Mouse (Mus musculus): ENCODE data around the gene Guca2a. TPM values are rescaled to one million over a fixed set of nuclear protein-coding genes. Genes with fewer than 3 reads are reported as not detected.

Gene Guca2a
- total and polyA plus RNA-seq, 2 experiments = 1.2 TPM; not detected in 1

DNA sequence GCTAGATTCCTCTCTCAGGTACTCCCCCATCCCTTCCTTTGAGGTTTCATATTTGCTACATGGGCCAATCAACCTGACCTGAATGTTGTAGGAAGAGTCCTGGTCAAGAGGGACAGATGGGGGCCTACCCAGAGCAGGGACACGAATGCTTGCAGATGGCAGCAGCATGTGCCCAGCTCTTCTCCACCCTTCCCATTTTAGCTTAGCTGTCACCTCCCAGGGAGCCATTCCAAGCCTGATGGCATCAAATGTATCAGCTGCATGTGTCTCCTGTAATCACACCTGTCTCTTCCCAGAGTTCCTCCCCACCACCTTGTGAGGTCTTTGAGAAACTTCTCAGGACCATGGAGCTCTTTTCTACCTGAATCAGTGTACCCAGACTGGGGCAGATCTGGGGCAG, 19.5 kb downstream of the Guca2a start:
- WGBS = 75% methylated on average over 1 of the region's 1 CpGs
- DNase-seq (ENCODE audit: extremely low read depth, low read depth, low spot score) = no peak
- Histone ChIP-seq H3K79me2 (ENCODE audit: control insufficient read depth, insufficient read depth, low read length) (no peaks in the 10 kb centered on the region), H3K27me3 (ENCODE audit: control insufficient read depth, insufficient read depth, low read length) (no peaks in the 10 kb centered on the region), H3K4me3 (ENCODE audit: insufficient read depth, low read depth, low read length) (no peak overlapping the region), H3K36me3 (ENCODE audit: control insufficient read depth, insufficient read depth, low read length) (no peaks in the 10 kb centered on the region), H3K4me1 (ENCODE audit: control insufficient read depth, insufficient read depth, low read length) (no peaks in the 10 kb centered on the region), H3K27ac (replicated peaks; ENCODE audit: insufficient read depth, low read depth, low read length) (no peak overlapping the region), H3K9ac (ENCODE audit: low read depth, low read length) (no peak overlapping the region)
- no peak for TF ChIP-seq CTCF (IDR thresholded peaks at IDR 0.05; ENCODE audit: low read depth, low read length)
- TF ChIP-seq POLR2A (IDR thresholded peaks at IDR 0.05; ENCODE audit: extremely low read depth, insufficient read depth, low read length) = no peak

DNA sequence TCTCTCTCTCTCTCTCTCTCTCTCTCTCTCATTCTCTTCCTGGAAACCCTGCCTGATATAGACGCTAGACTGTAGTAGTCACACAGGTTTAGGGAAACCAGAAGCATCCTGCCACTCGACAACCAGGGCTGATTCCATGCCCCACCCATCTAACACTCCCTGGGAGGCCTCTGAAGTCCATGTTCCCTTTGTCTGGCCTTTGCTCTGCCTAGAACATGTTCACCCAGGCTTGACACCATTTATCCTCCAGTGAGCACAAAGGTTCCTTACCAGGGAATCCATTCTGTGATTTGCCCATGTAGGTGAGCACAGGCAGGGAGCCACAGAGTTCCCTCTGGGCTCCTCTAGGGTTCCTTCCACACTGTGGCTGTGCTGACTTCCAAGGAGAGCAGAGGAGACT, 20.7 kb downstream of the Guca2a start:
- H3K79me2 ChIP-seq (ENCODE audit: control insufficient read depth, insufficient read depth, low read length) = no peaks in the 10 kb centered on the region
- H3K4me3 ChIP-seq (ENCODE audit: insufficient read depth, low read depth, low read length) = no peak overlapping the region
- no peak overlapping the region for H3K9ac ChIP-seq (ENCODE audit: low read depth, low read length)
- no peak for DNase-seq (ENCODE audit: extremely low read depth, low read depth, low spot score)
- no peaks in the 10 kb centered on the region for H3K4me1 ChIP-seq (ENCODE audit: control insufficient read depth, insufficient read depth, low read length)
- 69% methylated on average over 2 of the region's 2 CpGs for WGBS
- H3K27ac ChIP-seq (replicated peaks; ENCODE audit: insufficient read depth, low read depth, low read length) = no peak overlapping the region
- TF ChIP-seq CTCF (IDR thresholded peaks at IDR 0.05; ENCODE audit: low read depth, low read length) (no peak), POLR2A (IDR thresholded peaks at IDR 0.05; ENCODE audit: extremely low read depth, insufficient read depth, low read length) (no peak)
- no peaks in the 10 kb centered on the region for H3K27me3 ChIP-seq (ENCODE audit: control insufficient read depth, insufficient read depth, low read length)
- H3K36me3 ChIP-seq (ENCODE audit: control insufficient read depth, insufficient read depth, low read length) = no peaks in the 10 kb centered on the region

- Histone ChIP-seq H3K36me3 (ENCODE audit: control insufficient read depth, insufficient read depth, low read length) (no peaks in the 10 kb centered on the region), H3K27me3 (ENCODE audit: control insufficient read depth, insufficient read depth, low read length) (no peaks in the 10 kb centered on the region), H3K79me2 (ENCODE audit: control insufficient read depth, insufficient read depth, low read length) (no peaks in the 10 kb centered on the region), H3K9ac (ENCODE audit: low read depth, low read length) (no peak within 1 kb of the TSS), H3K4me3 (ENCODE audit: insufficient read depth, low read depth, low read length) (no peak within 1 kb of the TSS), H3K4me1 (ENCODE audit: control insufficient read depth, insufficient read depth, low read length) (no peaks in the 10 kb centered on the region), H3K27ac (replicated peaks; ENCODE audit: insufficient read depth, low read depth, low read length) (no peak within 1 kb of the TSS)
- TF ChIP-seq POLR2A (IDR thresholded peaks at IDR 0.05; ENCODE audit: extremely low read depth, insufficient read depth, low read length) (no peak), CTCF (IDR thresholded peaks at IDR 0.05; ENCODE audit: low read depth, low read length) (no peak)
- 76% methylated on average over 4 of the region's 4 CpGs for WGBS
- no peak for DNase-seq (ENCODE audit: extremely low read depth, low read depth, low spot score)
Observed at GRCm38 (mm10) chr4:119658731-119659130, 21.2 kb downstream of the Guca2a start, which contains the start of gene Guca2b. Gene Guca2b (minus strand): TSS chr4:119658954.

GRCm38 (mm10) chr4:119660007-119660406, 22.5 kb downstream of the Guca2a start:
- 88% methylated on average over 8 of the region's 8 CpGs for WGBS
- Histone ChIP-seq H3K36me3 (ENCODE audit: control insufficient read depth, insufficient read depth, low read length) (no peaks in the 10 kb centered on the region), H3K27me3 (ENCODE audit: control insufficient read depth, insufficient read depth, low read length) (no peaks in the 10 kb centered on the region), H3K79me2 (ENCODE audit: control insufficient read depth, insufficient read depth, low read length) (no peaks in the 10 kb centered on the region), H3K4me1 (ENCODE audit: control insufficient read depth, insufficient read depth, low read length) (no peaks in the 10 kb centered on the region), H3K4me3 (ENCODE audit: insufficient read depth, low read depth, low read length) (no peak overlapping the region), H3K9ac (ENCODE audit: low read depth, low read length) (no peak overlapping the region), H3K27ac (replicated peaks; ENCODE audit: insufficient read depth, low read depth, low read length) (no peak overlapping the region)
- DNase-seq (ENCODE audit: extremely low read depth, low read depth, low spot score) = no peak
- TF ChIP-seq POLR2A (IDR thresholded peaks at IDR 0.05; ENCODE audit: extremely low read depth, insufficient read depth, low read length) = no peak
- no peak for TF ChIP-seq CTCF (IDR thresholded peaks at IDR 0.05; ENCODE audit: low read depth, low read length)

DNA sequence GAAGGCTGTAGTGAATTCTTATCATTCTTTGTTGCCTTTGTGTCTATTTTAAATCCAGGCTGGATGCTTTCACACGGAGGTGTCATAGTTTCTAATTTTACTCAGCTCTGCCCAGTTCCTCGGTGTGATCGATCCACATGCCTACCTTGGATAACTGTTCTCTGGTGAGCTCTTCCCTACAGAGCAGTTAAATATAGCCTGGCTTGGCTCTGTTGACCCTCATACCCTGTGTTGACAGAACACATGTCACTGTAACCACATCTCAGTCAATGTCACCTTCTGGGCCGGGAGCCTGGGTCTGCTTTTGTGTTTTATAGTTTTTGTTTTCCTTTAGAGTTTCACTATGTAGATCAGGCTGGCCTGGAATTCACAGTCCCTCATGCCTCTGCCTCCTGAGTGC, 24.6 kb downstream of the Guca2a start:
- no peaks in the 10 kb centered on the region for H3K79me2 ChIP-seq (ENCODE audit: control insufficient read depth, insufficient read depth, low read length)
- no peaks in the 10 kb centered on the region for H3K4me1 ChIP-seq (ENCODE audit: control insufficient read depth, insufficient read depth, low read length)
- H3K9ac ChIP-seq (ENCODE audit: low read depth, low read length) = no peak overlapping the region
- no peaks in the 10 kb centered on the region for H3K27me3 ChIP-seq (ENCODE audit: control insufficient read depth, insufficient read depth, low read length)
- no peak for DNase-seq (ENCODE audit: extremely low read depth, low read depth, low spot score)
- WGBS = 31% methylated on average over 4 of the region's 4 CpGs
- H3K36me3 ChIP-seq (ENCODE audit: control insufficient read depth, insufficient read depth, low read length) = no peaks in the 10 kb centered on the region
- TF ChIP-seq POLR2A (IDR thresholded peaks at IDR 0.05; ENCODE audit: extremely low read depth, insufficient read depth, low read length) (no peak), CTCF (IDR thresholded peaks at IDR 0.05; ENCODE audit: low read depth, low read length) (no peak)
- H3K4me3 ChIP-seq (ENCODE audit: insufficient read depth, low read depth, low read length) = no peak overlapping the region
- H3K27ac ChIP-seq (replicated peaks; ENCODE audit: insufficient read depth, low read depth, low read length) = no peak overlapping the region

GRCm38 (mm10) chr4:119662976-119663375, 25.5 kb downstream of the Guca2a start:
- Histone ChIP-seq H3K27me3 (ENCODE audit: control insufficient read depth, insufficient read depth, low read length) (no peaks in the 10 kb centered on the region), H3K9ac (ENCODE audit: low read depth, low read length) (no peak overlapping the region), H3K4me3 (ENCODE audit: insufficient read depth, low read depth, low read length) (no peak overlapping the region), H3K36me3 (ENCODE audit: control insufficient read depth, insufficient read depth, low read length) (no peaks in the 10 kb centered on the region), H3K79me2 (ENCODE audit: control insufficient read depth, insufficient read depth, low read length) (no peaks in the 10 kb centered on the region), H3K27ac (replicated peaks; ENCODE audit: insufficient read depth, low read depth, low read length) (no peak overlapping the region), H3K4me1 (ENCODE audit: control insufficient read depth, insufficient read depth, low read length) (no peaks in the 10 kb centered on the region)
- TF ChIP-seq CTCF (IDR thresholded peaks at IDR 0.05; ENCODE audit: low read depth, low read length) (no peak), POLR2A (IDR thresholded peaks at IDR 0.05; ENCODE audit: extremely low read depth, insufficient read depth, low read length) (no peak)
- 82% methylated on average over 7 of the region's 7 CpGs for WGBS
- no peak for DNase-seq (ENCODE audit: extremely low read depth, low read depth, low spot score)
